Mouse (Mus musculus) erythroblast, embryonic 14.5 days (primary cell): Measurements from ENCODE around the gene Hdgfl2. TPM values are rescaled to one million over a fixed set of nuclear protein-coding genes. Genes with fewer than 3 reads are reported as not detected.

Source experiments
- H3K27me3 ChIP-seq: 2 replicates; pipeline ENCODE4 v1.6.1; 2012; ENCODE audit warnings: inconsistent platforms; ENCODE audit not compliant: control insufficient read depth
- H3K36me3 ChIP-seq: 2 replicates; pipeline ENCODE4 v1.6.1; 2012; ENCODE audit warnings: mild to moderate bottlenecking, inconsistent platforms; ENCODE audit not compliant: control insufficient read depth
- H3K4me1 ChIP-seq: 2 replicates; pipeline ENCODE4 v1.6.1; 2012; ENCODE audit warnings: inconsistent platforms; ENCODE audit not compliant: control insufficient read depth
- H3K4me3 ChIP-seq: replicated peaks from 2 replicates; pipeline ENCODE3; 2012; ENCODE audit warnings: moderate library complexity, mild to moderate bottlenecking, inconsistent platforms
- H3K9me3 ChIP-seq: 2 replicates; pipeline ENCODE4 v1.6.1; 2012; ENCODE audit warnings: low read length, inconsistent platforms, mixed read lengths; ENCODE audit not compliant: control insufficient read depth
- GATA1 ChIP-seq: IDR thresholded peaks from 2 replicates; pipeline ENCODE4 v1.6.1; 2012; ENCODE audit warnings: low read length, inconsistent platforms, mixed read lengths
- TAL1 ChIP-seq: IDR thresholded peaks from 3 replicates; pipeline ENCODE4 v1.6.1; 2012; ENCODE audit warnings: low read length, inconsistent platforms, mixed read lengths
- polyA plus RNA-seq: library from polyadenylated mRNA; stranded (reverse); fragments of >175 nt; gene quantifications from 2 replicates; pipeline ENCODE4 v1.2.3, GENCODE M21; 2012

The Hdgfl2 gene
- polyA plus RNA-seq, 1 experiment, result 38.5 TPM

DNA sequence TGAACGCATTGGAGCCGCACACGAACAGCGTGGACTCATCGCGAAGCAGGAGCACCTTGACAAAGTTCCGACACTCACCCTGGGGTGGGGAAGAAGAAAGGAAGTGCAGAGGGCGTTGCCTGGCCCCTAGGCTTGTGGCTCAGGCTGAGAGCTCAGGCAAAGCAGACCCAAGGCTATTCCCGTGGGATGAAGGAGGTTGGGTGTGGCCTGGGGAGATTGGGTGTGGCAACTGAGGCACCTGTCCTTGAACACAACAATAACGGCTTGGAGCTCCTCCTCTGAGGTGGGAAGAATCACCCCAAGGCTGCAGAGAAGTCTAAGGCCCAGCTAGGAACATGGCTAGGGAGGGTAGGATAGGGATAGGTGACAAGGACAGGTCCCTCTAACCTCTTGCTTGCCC lies 51.7 kb downstream of the Hdgfl2 start:
- H3K9me3 ChIP-seq, result no peaks in the 10 kb centered on the region
- peaks cover 26% of the 10 kb centered on the region for H3K4me1 ChIP-seq
- TF ChIP-seq TAL1 (no peak), GATA1 (no peak)
- no peaks in the 10 kb centered on the region for H3K27me3 ChIP-seq
- no peak overlapping the region for H3K4me3 ChIP-seq
- H3K36me3 ChIP-seq, result no peaks in the 10 kb centered on the region; the same call in 1 of the 2 replicates

DNA sequence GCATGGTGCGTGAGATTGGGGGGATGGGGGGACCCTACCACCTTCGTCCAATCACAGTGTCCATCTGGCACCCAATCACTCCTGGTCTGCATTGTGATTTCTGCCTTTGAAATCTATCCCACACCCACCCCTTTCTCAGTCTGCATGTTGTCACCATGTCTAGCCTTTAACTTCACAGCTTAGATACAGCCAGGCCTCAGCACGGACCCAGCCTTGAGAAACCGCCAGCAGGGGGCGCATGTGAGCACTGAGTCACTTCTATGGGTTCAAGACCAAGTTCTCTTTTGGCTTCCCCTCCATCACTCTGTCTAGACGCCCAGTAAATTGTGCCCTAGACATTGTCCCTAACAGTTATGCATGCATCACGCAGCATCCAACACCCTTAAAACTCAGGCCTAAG lies 52.4 kb downstream of the Hdgfl2 start:
- no peak for TF ChIP-seq TAL1
- TF ChIP-seq GATA1, result no peak
- no peaks in the 10 kb centered on the region for H3K27me3 ChIP-seq
- H3K4me1 ChIP-seq, result peaks cover 26% of the 10 kb centered on the region
- H3K9me3 ChIP-seq, result no peaks in the 10 kb centered on the region
- H3K36me3 ChIP-seq, result no peaks in the 10 kb centered on the region; the same call in 1 of the 2 replicates
- no peak overlapping the region for H3K4me3 ChIP-seq

GRCm38 (mm10) chr17:56132661-56133060 lies 53.2 kb downstream of the Hdgfl2 start:
- Histone ChIP-seq H3K27me3 (no peaks in the 10 kb centered on the region), H3K9me3 (no peaks in the 10 kb centered on the region), H3K36me3 (no peaks in the 10 kb centered on the region; the same call in 1 of the 2 replicates), H3K4me3 (no peak overlapping the region), H3K4me1 (peaks cover 26% of the 10 kb centered on the region)
- no peak for TF ChIP-seq GATA1
- no peak for TF ChIP-seq TAL1

GRCm38 (mm10) chr17:56133457-56134363 lies 54.3 kb downstream of the Hdgfl2 start:
- no peaks in the 10 kb centered on the region for H3K9me3 ChIP-seq
- H3K36me3 ChIP-seq, result no peaks in the 10 kb centered on the region; the same call in 1 of the 2 replicates
- H3K4me3 ChIP-seq, result peak overlapping the region; percentile 59
- peaks cover 26% of the 10 kb centered on the region for H3K4me1 ChIP-seq
- peaks cover 7% of the 10 kb centered on the region for H3K27me3 ChIP-seq
- TF ChIP-seq TAL1, result no peak
- TF ChIP-seq GATA1, result no peak

- H3K9me3 ChIP-seq, result no peaks in the 10 kb centered on the region
- no peaks in the 10 kb centered on the region; the same call in 1 of the 2 replicates for H3K36me3 ChIP-seq
- H3K27me3 ChIP-seq, result peaks cover 15% of the 10 kb centered on the region
- peaks cover 28% of the 10 kb centered on the region for H3K4me1 ChIP-seq
- no peak for TF ChIP-seq GATA1
- TF ChIP-seq TAL1, result no peak
- peak overlapping the region; percentile 59 for H3K4me3 ChIP-seq
Measured at GRCm38 (mm10) chr17:56134463-56134971, 55.1 kb downstream of the Hdgfl2 start.

DNA sequence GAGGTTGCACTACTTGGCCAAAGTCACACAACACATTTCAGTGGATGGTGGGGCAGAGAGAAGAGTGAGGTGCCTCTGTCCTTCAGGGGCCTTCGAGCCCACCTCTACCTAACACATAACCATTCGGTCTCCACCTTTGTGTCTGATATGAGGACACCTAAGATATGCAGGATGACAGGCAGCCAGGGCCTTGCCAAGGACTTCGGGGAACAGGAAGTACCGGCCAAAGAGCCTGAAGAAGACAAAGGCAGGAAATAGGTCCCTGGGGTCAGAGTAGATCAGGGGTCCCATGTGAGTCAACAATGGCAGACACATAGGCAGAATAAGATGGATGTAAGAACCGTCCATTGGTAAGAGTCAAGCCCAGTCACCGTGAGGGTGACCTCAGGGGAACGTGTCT lies 57.1 kb downstream of the Hdgfl2 start:
- Histone ChIP-seq H3K27me3 (peaks cover 35% of the 10 kb centered on the region), H3K36me3 (no peaks in the 10 kb centered on the region), H3K4me3 (no peak overlapping the region), H3K4me1 (peaks cover 37% of the 10 kb centered on the region), H3K9me3 (no peaks in the 10 kb centered on the region)
- TF ChIP-seq TAL1 (no peak), GATA1 (no peak)

GRCm38 (mm10) chr17:56137839-56138613 lies 58.6 kb downstream of the Hdgfl2 start:
- Histone ChIP-seq H3K4me1 (peaks cover 38% of the 10 kb centered on the region), H3K27me3 (peaks cover 49% of the 10 kb centered on the region), H3K4me3 (no peak overlapping the region)

DNA sequence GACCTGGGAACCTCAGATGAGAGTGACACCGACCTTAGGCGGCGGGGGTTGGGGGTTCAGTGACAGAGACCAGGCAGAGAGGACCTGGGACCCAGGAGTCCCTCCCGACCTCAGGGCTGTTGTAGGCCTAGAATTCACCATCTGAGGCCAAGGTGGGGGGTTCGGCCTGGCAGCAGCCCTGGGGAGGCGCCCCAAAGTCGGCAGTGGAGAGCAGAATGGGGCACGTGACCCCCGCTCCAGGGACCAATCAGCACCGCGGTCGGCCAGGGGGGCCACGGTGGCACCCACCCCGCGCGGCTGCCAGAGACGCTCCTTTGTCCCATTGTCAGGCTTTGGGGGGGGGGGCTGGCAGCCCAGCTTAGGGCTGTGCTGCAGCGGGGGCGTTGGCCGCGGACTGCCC lies 59.9 kb downstream of the Hdgfl2 start:
- Histone ChIP-seq H3K4me3 (no peak overlapping the region), H3K4me1 (peaks cover 26% of the 10 kb centered on the region), H3K9me3 (no peaks in the 10 kb centered on the region), H3K36me3 (no peaks in the 10 kb centered on the region), H3K27me3 (peaks cover 62% of the 10 kb centered on the region)
- TF ChIP-seq GATA1 (no peak), TAL1 (no peak)

More at GRCm38 (mm10) chr17:56137839-56138613, 58.6 kb downstream of the Hdgfl2 start:
- TF ChIP-seq GATA1, result no peak
- TF ChIP-seq TAL1, result no peak
- H3K9me3 ChIP-seq, result no peaks in the 10 kb centered on the region
- no peaks in the 10 kb centered on the region for H3K36me3 ChIP-seq
